Mouse (Mus musculus) adrenal gland, postnatal 25 days (tissue): ENCODE measurements at regions not wholly inside any gene's neighbourhood (a gene's known extent, or its start where the extent isn't known, plus 50 kb on each side); places are given as distances from the start of the nearest gene placed in this dataset.
A peak's percentile ranks its signal among the peaks of the same experiment; 100 is the strongest.

ENCODE experiments used
- DNase-seq: peaks from one replicate; pipeline ENCODE4 v3.0.0; 2021; ENCODE audit warnings: mixed read lengths

GRCm38 (mm10) chr12:109891206-109891605 lies 291.1 kb upstream of the Rtl1 start:
- no peak for DNase-seq

GRCm38 (mm10) chr12:109892834-109893233 lies 292.7 kb upstream of the Rtl1 start:
- no peak for DNase-seq

- no peak for DNase-seq
These were observed 293.5 kb upstream of the Rtl1 start for GRCm38 (mm10) chr12:109893657-109894056.

- peak; percentile 53 for DNase-seq
These were observed 295.3 kb upstream of the Rtl1 start for GRCm38 (mm10) chr12:109895389-109895788.

GRCm38 (mm10) chr12:109896397-109896796 lies 296.3 kb upstream of the Rtl1 start:
- no peak for DNase-seq

GRCm38 (mm10) chr12:109896906-109897305 lies 296.8 kb upstream of the Rtl1 start:
- peak; percentile 20 for DNase-seq

GRCm38 (mm10) chr12:109897861-109898385 lies 297.8 kb upstream of the Rtl1 start:
- DNase-seq: no peak

GRCm38 (mm10) chr12:109899420-109899819 lies 299.3 kb upstream of the Rtl1 start:
- DNase-seq: no peak

- no peak for DNase-seq
These were observed 310.9 kb upstream of the Rtl1 start for GRCm38 (mm10) chr12:109910966-109911495.

- no peak for DNase-seq
These were observed 311.4 kb upstream of the Rtl1 start for GRCm38 (mm10) chr12:109911506-109911905.

- no peak for DNase-seq
These were observed 317.6 kb upstream of the Rtl1 start for GRCm38 (mm10) chr12:109917761-109918160.

GRCm38 (mm10) chr12:109918901-109919300 lies 318.8 kb upstream of the Rtl1 start:
- no peak for DNase-seq

GRCm38 (mm10) chr12:109922111-109922510 lies 322.0 kb upstream of the Rtl1 start:
- DNase-seq: no peak

- no peak for DNase-seq
These were observed 325.7 kb upstream of the Rtl1 start for GRCm38 (mm10) chr12:109925866-109926265.

- no peak for DNase-seq
These were observed 326.5 kb upstream of the Rtl1 start for GRCm38 (mm10) chr12:109926643-109927042.

- no peak for DNase-seq
These were observed 332.7 kb upstream of the Dio3 start for GRCm38 (mm10) chr12:109946179-109946578.

- no peak for DNase-seq
These were observed 331.9 kb upstream of the Dio3 start for GRCm38 (mm10) chr12:109946936-109947335.

GRCm38 (mm10) chr12:109947886-109948433 lies 330.9 kb upstream of the Dio3 start:
- no peak for DNase-seq

GRCm38 (mm10) chr12:109948434-109948984 lies 330.4 kb upstream of the Dio3 start:
- DNase-seq: no peak

- no peak for DNase-seq
These were observed 329.5 kb upstream of the Dio3 start for GRCm38 (mm10) chr12:109949231-109949965.

- DNase-seq: no peak
These were observed 328.2 kb upstream of the Dio3 start for GRCm38 (mm10) chr12:109950632-109951031.

- no peak for DNase-seq
These were observed 327.4 kb upstream of the Dio3 start for GRCm38 (mm10) chr12:109951473-109951872.

- no peak for DNase-seq
These were observed 326.9 kb upstream of the Dio3 start for GRCm38 (mm10) chr12:109951884-109952456.
